Mouse (Mus musculus): ENCODE measurements around the gene Spryd7. TPM values are rescaled to one million over a fixed set of nuclear protein-coding genes. Genes with fewer than 3 reads are reported as not detected.
A peak's percentile ranks its signal among the peaks of the same experiment; 100 is the strongest.
"Not testable (repeated sequence)": the region's sequence is repeated elsewhere in the genome, so short reads cannot be mapped to it uniquely, and the experiment has no call there.

Gene Spryd7
- total RNA-seq (2021) = 10 to 100 TPM; 40.1 to 41.8 TPM
- long read RNA-seq, full-length matches to known transcripts = 40 of 62 reads
- long read RNA-seq, partial matches to known transcripts = 17 of 62 reads
- long read RNA-seq, other reads (novel, unspliced or antisense) = 5 of 62 reads

DNA sequence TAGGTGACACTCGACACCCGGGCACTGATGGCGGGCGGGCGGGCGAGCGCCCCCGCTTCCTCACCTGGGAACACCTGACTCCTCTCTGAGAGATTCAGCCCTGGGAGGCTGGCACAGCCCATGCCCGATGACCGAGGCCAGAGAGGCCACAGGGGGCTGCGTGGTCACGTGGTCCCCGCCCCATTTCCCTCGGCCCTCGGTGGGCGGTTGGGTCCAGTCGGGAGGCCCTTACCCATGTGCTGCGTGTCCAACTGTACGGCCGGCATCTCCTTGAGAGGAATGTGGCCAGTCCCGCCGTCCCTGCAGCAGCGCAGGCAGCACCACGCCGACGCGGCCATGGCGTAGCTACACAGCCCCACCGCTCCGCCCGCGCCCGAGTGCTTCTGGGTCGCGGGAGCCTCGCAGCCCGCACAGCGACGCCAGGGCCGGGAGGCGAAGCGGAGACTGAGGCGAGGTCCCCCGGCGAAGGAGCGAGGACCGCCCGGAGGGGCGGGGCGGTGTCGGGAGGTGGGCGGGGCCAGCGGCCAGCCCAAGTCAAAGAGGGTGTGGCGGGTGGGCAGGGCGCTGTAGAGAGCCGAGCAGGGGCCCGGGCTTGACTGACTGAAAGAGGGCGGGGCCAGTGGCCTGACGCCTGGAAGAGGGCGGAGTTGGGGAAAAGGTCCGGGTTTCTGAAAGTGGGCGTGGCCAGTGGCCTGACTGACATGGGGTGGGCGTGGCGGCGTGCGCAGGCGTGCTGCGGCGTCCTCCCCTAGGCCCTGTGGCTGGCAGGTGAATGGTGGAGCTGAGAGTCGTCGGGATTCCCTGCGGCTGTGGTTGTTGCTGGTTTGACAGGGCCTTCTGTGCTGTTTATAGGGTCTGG is at the start of gene Spryd7:
TSS of gene Spryd7 (minus strand) at position 598 of the 859 bp plus-strand sequence.
- peak; percentile 98 for DNase-seq (ENCODE audit: low spot score in 2 of 2)

DNA sequence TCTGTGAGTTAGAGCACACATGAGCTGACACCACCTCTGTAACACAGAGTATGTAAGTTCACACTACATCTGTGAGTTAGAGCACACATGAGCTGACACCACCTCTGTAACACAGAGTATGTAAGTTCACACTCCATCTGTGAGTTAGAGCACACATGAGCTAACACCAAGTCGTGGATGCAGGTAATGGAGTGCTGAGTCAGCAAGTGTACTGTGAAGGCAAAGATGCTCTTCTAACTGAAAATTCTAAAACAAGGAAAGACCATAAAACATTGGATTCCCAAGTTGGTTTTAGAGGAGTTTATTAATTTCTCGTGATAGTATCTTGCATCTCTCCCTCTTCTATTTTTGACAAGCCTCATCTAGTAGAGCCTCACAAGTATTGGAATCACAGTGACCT is 49.4 kb upstream of the Spryd7 start:
- not testable (repeated sequence) for DNase-seq (ENCODE audit: low spot score in 2 of 2)

GRCm38 (mm10) chr14:61604081-61604480 is 47.4 kb upstream of the Spryd7 start:
- DNase-seq (ENCODE audit: low spot score in 2 of 2) = no peak

GRCm38 (mm10) chr14:61603069-61603755 is 46.5 kb upstream of the Spryd7 start:
- DNase-seq (ENCODE audit: low spot score in 2 of 2) = no peak

- no peak for DNase-seq (ENCODE audit: low spot score in 2 of 2)
Observed at GRCm38 (mm10) chr14:61601348-61601747, 44.7 kb upstream of the Spryd7 start.

DNA sequence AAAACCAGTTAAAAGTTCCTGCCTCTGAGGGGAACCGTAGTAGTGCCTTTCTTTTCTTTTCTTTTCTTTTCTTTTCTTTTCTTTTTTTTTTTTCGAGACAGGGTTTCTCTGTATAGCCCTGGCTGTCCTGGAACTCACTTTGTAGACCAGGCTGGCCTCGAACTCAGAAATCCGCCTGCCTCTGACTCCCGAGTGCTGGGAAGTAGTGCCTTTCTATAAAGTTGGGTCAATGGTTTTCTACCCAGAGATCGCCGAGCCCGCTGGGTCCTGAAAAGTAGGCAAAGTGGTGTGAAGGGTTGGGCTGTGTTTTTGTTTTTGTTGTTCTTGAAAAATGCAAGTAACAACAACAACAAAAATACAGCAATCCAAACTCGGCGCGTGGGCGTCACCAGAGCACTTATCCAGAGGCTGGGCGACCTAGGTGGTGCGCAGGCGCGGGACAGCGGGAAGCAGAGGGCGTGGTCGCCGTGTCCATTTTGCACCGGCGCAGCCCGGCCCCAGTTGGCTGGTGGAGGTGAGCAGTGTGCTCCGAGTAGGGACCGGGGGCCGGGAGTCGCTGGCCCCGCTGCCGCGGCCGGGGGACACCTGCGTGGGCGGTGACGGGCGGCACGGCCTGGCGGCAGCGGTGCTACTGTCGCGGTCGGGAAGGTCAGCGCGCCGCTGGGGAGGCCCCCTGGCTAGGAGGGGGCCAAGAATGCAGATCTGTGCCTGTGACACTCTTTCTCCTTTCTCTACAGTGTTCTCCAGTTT is 42.5 kb upstream of the Spryd7 start:
- peak; percentile 85 to 90 for DNase-seq (ENCODE audit: low spot score in 2 of 2)

GRCm38 (mm10) chr14:61597968-61598367 is 41.3 kb upstream of the Spryd7 start, which contains the start of gene Trim13:
Gene Trim13 (plus strand): TSS chr14:61598247.
- no peak for DNase-seq (ENCODE audit: low spot score in 2 of 2)

GRCm38 (mm10) chr14:61596719-61597426 is 40.2 kb upstream of the Spryd7 start:
- DNase-seq (ENCODE audit: low spot score in 2 of 2) = no peak

DNA sequence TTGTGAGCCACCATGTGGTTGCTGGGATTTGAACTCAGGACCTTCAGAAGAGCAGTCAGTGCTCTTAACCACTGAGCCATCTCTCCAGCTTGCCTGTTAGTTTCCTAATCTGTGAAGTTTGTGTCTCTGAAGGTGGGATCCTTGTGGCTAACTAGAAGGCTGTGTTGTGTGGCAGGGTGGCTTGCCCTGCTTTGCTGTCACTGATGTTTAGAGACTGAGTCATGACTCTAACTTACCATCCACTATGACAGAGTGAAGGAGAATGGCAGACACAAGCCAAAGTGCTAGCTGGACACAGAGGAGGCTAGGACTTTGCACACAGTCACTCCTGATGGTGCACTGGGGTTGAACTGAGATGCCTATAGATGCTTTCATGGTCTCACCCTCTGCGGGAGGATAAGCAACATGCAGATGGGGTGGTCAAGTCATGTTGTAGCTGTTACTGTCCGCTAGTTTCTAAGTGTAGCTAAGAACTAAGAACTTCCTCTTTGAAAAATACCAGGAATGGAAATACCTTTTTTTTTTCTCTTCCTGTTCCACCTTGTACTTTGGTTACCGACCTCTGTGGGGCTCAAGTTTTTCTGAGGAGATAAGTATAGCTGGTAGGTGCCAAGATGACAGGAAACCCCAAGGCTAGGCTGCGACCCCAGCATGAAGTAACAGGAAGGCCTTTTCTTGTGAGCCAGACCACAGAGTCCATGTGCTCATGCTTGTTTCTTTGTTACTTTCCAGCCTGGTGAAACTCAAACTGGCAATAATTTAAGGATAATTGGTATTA is 32.8 kb upstream of the Spryd7 start:
- DNase-seq (ENCODE audit: low spot score in 2 of 2) = no peak

GRCm38 (mm10) chr14:61575941-61576340 is 19.3 kb upstream of the Spryd7 start:
- no peak for DNase-seq (ENCODE audit: low spot score in 2 of 2)

DNA sequence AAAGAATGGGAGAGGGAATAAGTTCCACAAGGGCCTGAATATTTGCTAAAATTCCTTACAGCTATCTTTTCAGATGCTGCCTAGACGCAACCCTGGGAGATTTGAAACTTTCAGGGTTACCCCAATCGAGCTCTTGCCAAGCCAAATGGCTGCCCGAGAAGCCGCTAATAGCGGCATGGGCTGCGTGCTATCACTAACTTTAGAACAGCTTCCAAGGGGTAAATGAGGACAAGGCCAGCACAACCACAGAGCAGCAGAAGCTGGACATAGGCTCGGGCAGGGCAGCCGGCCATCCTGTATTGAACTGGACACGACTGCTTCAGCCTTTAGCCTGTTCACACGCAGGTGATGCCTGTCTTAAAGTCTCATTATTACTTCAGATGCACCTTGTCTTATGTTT is 18.4 kb upstream of the Spryd7 start:
- no peak for DNase-seq (ENCODE audit: low spot score in 2 of 2)

DNA sequence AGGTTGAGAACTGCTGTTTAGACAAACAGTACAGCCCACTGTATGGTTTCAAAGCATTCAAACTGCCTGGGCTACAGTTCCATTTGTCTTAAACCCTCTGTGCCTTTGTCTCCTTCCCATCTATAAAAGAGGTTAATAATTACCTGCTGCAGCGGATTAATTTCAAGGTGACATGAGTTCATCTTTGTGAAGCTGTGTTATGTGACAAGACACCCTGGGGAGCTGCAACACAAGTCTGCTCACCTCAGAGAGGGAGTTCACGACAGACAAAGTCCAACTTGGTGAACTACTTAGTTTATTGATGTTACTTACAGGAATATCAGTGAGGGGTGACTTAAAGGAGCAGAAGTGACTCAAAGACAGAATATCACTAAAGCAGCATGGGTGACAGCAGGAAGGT is 15.4 kb upstream of the Spryd7 start:
- DNase-seq (ENCODE audit: low spot score in 2 of 2) = no peak

DNA sequence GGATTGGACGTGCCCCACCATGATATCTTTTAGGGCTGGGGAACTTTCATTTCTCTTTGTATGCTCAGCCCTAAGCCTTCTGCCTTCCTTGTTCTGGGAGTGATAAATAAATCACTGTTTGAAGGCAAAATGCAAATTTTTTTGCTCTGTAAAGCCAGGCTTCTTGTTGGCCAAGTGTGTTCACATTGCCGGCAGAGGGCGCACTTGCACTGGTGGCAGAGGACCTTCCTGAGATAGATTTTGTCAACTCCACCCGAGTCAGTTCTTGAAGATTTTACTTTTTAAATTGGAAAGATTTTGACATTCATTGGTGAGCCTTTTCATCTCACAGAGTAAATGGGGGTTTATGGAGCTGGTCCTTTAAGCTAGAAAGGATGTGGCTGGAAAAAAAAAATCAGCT is 14.7 kb upstream of the Spryd7 start:
- peak; percentile 90 to 93 for DNase-seq (ENCODE audit: low spot score in 2 of 2)

- no peak for DNase-seq (ENCODE audit: low spot score in 2 of 2)
Observed at GRCm38 (mm10) chr14:61569344-61569743, 12.7 kb upstream of the Spryd7 start.

- DNase-seq (ENCODE audit: low spot score in 2 of 2) = not testable (repeated sequence)
Observed at GRCm38 (mm10) chr14:61566211-61566610, 9.5 kb upstream of the Spryd7 start.

DNA sequence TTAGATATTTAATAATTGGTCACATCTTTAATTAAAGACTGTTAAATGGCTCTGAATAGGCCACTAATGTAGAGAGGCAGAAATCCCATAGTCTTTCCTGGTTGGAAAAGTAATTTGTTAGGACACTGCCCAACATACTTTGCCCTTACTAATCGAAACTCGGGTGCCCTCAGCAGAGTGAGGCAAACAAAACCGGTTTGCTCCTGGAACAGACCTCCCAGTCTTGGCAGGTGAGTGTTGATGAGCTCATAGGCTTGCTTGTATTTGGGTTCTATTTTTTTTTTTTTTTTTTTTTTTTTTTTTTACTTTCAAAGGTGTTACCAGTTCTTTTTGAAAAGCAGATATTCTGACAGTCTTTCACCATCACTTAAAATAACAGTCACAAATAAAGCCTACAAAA is 3.2 kb upstream of the Spryd7 start:
- DNase-seq (ENCODE audit: low spot score in 2 of 2) = no peak

DNA sequence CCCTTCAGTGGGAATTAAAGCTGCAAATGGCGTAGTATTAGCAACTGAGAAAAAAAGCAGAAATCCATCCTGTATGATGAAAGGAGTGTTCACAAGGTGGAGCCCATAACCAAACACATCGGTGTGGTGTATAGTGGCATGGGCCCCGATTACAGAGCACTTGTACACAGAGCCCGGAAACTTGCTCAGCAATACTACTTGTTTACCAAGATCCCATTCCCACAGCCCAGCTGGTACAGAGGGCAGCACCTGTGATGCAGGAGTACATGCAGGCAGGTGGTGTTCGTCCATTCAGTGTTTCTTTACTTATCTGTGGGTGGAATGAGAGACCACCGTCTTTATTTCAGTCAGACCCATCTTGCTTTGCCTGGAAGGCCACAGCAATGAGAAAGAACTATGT is 2.2 kb upstream of the Spryd7 start:
- no peak for DNase-seq (ENCODE audit: low spot score in 2 of 2)

GRCm38 (mm10) chr14:61555931-61556288 is 776 bp downstream of the Spryd7 start:
- DNase-seq (ENCODE audit: low spot score in 2 of 2) = no peak

DNA sequence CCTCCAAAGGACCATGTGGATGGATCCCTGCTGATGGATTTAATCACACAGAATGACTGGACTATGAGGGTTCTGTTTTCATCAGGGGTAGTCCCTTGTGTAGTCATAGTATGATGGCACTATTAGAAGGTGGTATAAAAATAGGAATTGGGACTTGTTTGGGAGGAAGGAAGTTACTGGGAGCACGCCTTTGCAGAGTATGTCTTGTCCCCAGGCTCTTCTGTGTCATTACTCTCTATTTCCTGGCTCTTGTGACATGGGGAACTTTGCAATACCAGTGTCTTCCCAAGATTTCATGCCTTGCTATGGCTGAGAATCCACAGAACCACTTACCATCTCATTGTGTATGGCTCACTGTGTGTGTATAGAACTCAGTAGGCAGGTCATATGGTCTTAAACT is 8.1 kb downstream of the Spryd7 start:
- no peak for DNase-seq (ENCODE audit: low spot score in 2 of 2)

- DNase-seq (ENCODE audit: low spot score in 2 of 2) = not testable (repeated sequence)
Observed at GRCm38 (mm10) chr14:61537772-61538171, 18.9 kb downstream of the Spryd7 start.

Data from layer of hippocampus, postnatal 10 days (tissue).